Mouse (Mus musculus) spleen, postnatal 14 days (tissue): ENCODE measurements around the gene Csrp3.

ENCODE experiments used
- DNase-seq, 2 experiments: peaks; one replicate each; pipeline ENCODE4 v3.0.0; 2021 to 2022; ENCODE audit warnings: low spot score in 2 of 2

The Csrp3 gene

DNA sequence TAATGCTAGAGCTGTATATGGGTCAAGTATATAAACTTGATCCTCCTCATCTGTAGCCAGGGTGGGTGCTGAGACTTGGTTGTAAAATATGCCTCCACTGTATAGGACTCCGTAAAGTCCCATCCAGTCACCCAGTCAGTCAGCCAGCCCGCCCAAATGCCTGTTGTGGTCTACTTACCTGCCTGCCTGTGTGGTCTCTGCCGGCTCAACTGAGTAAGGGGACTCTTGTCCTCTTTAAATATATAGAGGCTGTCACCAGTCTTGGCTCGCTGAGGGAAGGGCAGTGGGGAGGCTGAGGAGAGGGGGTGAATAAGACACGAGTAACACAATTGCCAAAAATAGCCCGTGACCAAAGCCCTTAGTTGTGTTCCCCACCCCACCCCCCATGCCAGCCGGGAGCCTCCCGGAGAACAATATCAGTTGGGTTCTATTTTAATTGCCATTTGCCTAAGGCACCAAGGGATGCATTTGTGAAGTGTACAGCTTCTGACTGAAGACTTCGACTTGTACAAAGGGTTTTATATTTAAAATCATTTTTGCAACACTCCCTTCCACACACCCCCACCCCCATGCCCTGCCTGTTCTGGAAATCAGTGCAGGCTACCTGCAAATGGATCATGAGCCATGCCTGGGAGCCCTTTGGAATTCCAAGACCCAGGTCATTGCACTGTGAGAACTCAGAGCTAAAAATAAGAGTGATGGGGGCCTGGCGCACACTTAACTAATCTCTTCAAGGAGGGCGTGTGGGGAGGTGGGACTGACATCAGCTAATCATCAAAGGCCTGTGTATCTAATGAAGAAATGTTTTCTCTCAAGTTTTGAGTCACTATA is at the start of gene Csrp3:
Csrp3 (minus strand) TSS at position 214 of the 831 bp plus-strand sequence.
- DNase-seq: no peak

GRCm38 (mm10) chr7:48896051-48896450 is 48.2 kb upstream of the Csrp3 start:
- no peak for DNase-seq

DNA sequence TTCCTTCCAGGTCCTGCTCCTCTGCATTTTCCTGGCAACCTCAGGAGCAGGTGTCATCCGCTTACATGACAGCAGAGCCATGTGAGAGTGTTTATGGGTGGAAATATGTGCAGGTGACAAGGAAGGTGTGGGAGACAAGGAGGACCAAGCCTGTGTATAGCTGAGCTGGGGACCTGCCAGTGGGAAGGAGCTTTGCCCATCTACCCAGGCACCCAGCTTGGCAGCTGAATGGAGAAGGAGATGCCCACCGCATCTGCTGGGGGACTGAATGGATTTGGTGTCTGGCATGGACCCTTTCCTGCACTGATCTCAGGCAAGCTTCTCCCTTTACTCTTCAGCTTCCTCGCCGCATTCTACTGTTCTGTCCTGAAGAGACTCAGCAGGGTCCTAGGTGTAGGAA is 47.6 kb upstream of the Csrp3 start:
- no peak for DNase-seq

DNA sequence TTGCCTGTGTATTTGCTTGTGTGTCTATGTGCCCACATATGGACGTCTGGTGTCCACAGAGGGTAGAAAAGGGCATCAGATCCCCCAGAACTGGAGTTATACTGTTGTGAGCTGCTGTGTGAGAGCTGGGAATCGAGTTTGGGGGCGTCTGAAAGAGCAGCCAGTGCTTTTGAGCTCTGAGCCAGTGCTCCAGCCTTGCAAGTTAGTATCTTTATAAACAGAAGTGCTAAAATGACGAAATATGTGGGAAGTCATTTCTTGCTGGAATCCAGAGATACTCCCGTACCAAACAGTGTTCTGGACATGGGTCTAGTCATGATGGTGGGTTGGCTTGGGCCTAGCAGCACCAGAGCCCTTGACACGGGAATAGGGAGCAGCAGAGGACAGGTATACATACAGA is 46.9 kb upstream of the Csrp3 start:
- no peak for DNase-seq

DNA sequence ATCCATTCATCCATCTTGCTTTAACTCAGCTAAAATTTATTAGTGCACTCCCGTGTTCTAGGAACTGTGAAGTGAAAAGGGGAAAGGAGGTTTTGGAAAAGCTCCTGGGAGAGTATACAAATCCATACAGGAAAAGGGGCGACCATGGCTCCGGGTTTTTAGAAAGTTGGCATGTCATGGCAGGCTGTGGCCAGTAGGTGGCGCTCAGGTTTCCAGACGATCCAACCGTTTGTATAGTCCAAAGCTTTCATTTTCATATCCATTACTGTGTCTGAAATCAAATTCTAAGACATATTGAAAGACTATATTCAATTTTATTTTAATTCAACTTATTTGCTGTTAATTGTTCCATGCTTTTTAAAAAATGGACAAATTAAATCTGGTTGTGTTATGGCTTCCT is 46.3 kb upstream of the Csrp3 start:
- DNase-seq: peak in 1 of 2 experiments; percentile 60

GRCm38 (mm10) chr7:48893093-48893492 is 45.3 kb upstream of the Csrp3 start:
- no peak for DNase-seq

GRCm38 (mm10) chr7:48891029-48891428 is 43.2 kb upstream of the Csrp3 start:
- DNase-seq: no peak

- no peak for DNase-seq
These were observed 40.9 kb upstream of the Csrp3 start for GRCm38 (mm10) chr7:48888751-48889150.

- DNase-seq: no peak
These were observed 40.1 kb upstream of the Csrp3 start for GRCm38 (mm10) chr7:48887973-48888372.

DNA sequence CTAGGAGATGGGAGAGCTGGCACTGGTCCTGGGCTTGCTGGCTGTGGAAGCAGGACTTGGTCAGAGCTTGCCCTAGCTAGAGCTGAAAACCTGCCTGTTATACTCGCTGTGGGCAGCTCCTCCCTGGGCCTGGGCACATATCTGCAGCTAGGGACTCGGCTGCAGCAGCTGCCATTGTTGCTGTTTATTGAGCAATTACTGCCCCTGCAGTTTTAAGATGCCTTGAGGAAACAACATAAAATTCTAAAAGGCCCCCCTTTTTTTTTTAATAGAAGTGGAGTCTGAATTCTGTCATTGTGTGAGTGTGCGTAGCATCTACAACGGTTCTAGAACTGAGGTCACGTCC is 36.4 kb upstream of the Csrp3 start:
- no peak for DNase-seq

- DNase-seq: no peak
These were observed 35.9 kb upstream of the Csrp3 start for GRCm38 (mm10) chr7:48883525-48884265.

- peak in 1 of 2 experiments; percentile 28 for DNase-seq
These were observed 34.3 kb upstream of the Csrp3 start for GRCm38 (mm10) chr7:48881971-48882609.

DNA sequence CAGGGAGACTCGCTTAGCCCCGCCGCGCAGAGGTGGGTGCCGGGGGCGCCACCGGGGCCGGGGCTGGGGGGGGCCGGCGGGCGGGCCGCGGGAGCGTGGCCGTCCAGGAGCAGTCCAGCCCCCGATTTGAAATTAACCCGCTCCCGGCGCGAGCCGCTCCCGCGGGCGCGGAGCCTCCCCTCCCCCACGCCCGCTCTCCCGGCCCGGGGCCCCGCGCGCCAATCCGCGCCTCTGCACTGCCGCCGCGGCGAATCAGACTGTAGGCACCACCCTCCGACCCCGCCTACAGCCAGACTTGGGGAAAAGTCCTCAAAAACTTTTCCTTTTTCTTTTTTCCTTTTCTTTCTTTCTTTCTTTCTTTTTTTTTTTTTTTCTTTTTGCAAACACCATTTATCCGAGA is 33.7 kb upstream of the Csrp3 start, which contains the start of gene E2f8:
E2f8 (minus strand) TSS at position 111 of the 400 bp plus-strand sequence.
- peak; percentile 70 to 78 for DNase-seq

DNA sequence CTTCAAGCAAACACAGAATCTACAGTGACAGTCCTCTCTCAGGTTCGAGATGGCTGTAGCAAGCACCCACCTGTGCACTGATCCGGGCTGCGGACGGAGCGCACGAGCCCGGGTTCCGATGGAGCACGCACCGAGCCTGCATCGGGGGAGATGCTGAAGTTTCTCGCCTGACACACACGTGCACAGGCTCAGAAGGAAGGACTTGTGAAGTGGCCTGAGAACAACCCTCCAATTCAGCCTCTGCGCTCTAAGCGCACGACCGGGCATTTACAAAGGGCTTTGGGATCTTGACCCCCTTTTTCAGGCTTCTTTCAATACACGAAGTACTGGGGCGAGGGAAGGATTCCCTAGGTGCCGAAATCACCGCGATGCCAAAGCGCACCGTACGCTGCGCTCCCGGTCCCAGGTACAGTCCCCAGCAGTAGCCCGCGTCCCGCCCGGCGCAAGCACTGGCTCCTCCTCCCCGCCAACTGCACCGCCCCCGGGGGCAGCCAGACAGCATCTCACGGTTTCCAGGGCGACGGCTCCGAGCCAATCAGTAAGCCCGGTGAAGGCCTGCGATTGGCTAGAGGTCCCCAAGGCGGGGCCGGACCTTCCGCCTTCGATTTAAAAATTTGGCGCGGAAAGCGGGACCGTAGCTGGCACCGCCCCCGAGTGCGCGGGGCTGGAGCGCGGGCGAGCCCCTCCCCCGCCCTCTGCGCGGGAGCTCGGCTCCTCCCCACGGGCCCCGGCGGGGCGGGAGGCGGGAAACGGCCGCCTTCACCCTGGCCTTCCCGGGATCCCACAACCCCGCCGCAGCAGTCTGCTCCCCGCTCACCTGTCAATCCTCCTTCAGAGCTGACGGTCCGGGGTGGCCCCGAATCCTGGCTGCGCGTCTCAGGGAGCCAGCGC is 33.0 kb upstream of the Csrp3 start:
- peak; percentile 96 to 98 for DNase-seq

- DNase-seq: no peak
These were observed 31.7 kb upstream of the Csrp3 start for GRCm38 (mm10) chr7:48879574-48879973.

GRCm38 (mm10) chr7:48877786-48878390 is 30.1 kb upstream of the Csrp3 start:
- no peak for DNase-seq

GRCm38 (mm10) chr7:48876526-48876925 is 28.7 kb upstream of the Csrp3 start:
- no peak for DNase-seq

GRCm38 (mm10) chr7:48875096-48875495 is 27.3 kb upstream of the Csrp3 start:
- DNase-seq: no peak

- no peak for DNase-seq
These were observed 23.5 kb upstream of the Csrp3 start for GRCm38 (mm10) chr7:48871292-48871691.

GRCm38 (mm10) chr7:48870579-48871180 is 22.8 kb upstream of the Csrp3 start:
- no peak for DNase-seq

- no peak for DNase-seq
These were observed 22.3 kb upstream of the Csrp3 start for GRCm38 (mm10) chr7:48870144-48870543.
